Mouse (Mus musculus) CH12.LX (cell line): ENCODE results near the gene Rpp25l.
"Not testable (repeated sequence)": the region's sequence is repeated elsewhere in the genome, so short reads cannot be mapped to it uniquely, and the experiment has no call there.

Source experiments
- POLR2A ChIP-seq: IDR thresholded peaks from 2 replicates; pipeline ENCODE4 v1.6.1; 2011; ENCODE audit warnings: low read depth, mild to moderate bottlenecking, improper control_type of control experiment, low read length
- TBP ChIP-seq: conservative IDR thresholded peaks from 2 replicates; pipeline ENCODE4 v1.6.1; 2011; ENCODE audit warnings: low read depth, low read length, improper control_type of control experiment
- ZMIZ1 ChIP-seq: IDR thresholded peaks from 2 replicates; pipeline ENCODE4 v1.6.1; 2012; ENCODE audit warnings: low read depth, mild to moderate bottlenecking, inconsistent platforms, low read length, improper control_type of control experiment

DNA sequence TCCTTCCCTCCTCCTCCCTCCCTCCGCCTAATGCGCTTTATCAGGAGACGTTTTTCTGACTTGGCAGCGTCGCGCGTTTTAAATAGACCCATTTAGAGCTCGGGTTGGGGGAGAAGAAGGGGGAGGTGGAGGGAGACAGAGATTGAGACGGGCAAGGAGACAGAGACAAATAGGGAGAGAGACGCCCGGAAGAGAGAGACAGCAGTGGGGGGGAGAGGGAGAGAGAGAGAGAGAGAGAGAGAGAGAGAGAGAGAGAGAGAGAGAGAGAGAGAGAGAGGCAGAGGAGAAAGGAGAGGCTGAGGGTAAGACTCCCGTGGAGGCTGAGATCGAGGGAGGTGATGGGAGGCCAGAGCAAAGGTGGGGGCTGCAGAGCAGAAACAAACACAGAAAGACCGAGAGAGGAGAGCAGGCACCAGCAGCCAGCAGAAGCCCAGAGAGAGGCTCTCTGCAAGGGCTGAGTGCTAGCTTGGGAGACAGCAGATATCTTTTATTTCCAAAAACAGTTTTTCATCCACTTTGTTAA, 28.3 kb downstream of the Rpp25l start:
- TF ChIP-seq POLR2A, TBP, ZMIZ1: not testable (repeated sequence)
